Mouse (Mus musculus): Measurements from ENCODE around the gene B3galt2.
A peak's percentile ranks its signal among the peaks of the same experiment; 100 is the strongest.

The B3galt2 gene

GRCm38 (mm10) chr1:143702741-143703262 is 62.3 kb downstream of the B3galt2 start, which contains the start of gene Cdc73:
TSS of gene Cdc73 (minus strand) at chr1:143702893.
- peak; percentile 87 for DNase-seq (ENCODE audit: low read depth)
